Mouse (Mus musculus) olfactory bulb, adult 2 months (tissue): Measurements from ENCODE around the gene 4930558K02Rik.

Experiments used
- CTCF ChIP-seq: fragments of 200-500 bp; IDR thresholded peaks from 2 replicates; pipeline ENCODE4 v1.5.1; 2012; ENCODE audit warnings: low read depth, mild to moderate bottlenecking, low read length, moderate library complexity; ENCODE audit not compliant: insufficient read depth
- POLR2A ChIP-seq: fragments of 200-500 bp; IDR thresholded peaks from 2 replicates; pipeline ENCODE4 v1.6.1; 2012; ENCODE audit warnings: mild to moderate bottlenecking, low read depth, low read length, moderate library complexity; ENCODE audit not compliant: insufficient read depth

GRCm38 (mm10) chr1:161999882-162000371, 20.5 kb upstream of the 4930558K02Rik start:
- TF ChIP-seq CTCF (no peak), POLR2A (no peak)
